Mouse (Mus musculus) lung, embryonic 16.5 days (tissue): ENCODE measurements around the gene Osbpl6. TPM values are rescaled to one million over a fixed set of nuclear protein-coding genes. Genes with fewer than 3 reads are reported as not detected.
"Not testable (repeated sequence)": the region's sequence is repeated elsewhere in the genome, so short reads cannot be mapped to it uniquely, and the experiment has no call there.

Source experiments
- ATAC-seq: fragments of 200-750 bp; cut with Nextera tagmentation; 2 replicates; pipeline ENCODE4 v1.8.0; 2017; ENCODE audit warnings: low read depth, mild to moderate bottlenecking, moderate library complexity
- H3K27ac ChIP-seq: fragments of 300-500 bp; sonication (generic); 2 replicates; pipeline ENCODE4 v1.5.1; 2014; ENCODE audit warnings: mild to moderate bottlenecking, control low read depth, low read length
- H3K27me3 ChIP-seq: fragments of 300-500 bp; sonication (generic); 2 replicates; pipeline ENCODE4 v1.6.1; 2014; ENCODE audit warnings: low read depth, low read length, mixed read lengths; ENCODE audit not compliant: control insufficient read depth, insufficient read depth
- H3K36me3 ChIP-seq: fragments of 300-500 bp; sonication (generic); 2 replicates; pipeline ENCODE4 v1.6.1; 2014; ENCODE audit warnings: low read length; ENCODE audit not compliant: control insufficient read depth, insufficient read depth
- H3K4me1 ChIP-seq: fragments of 300-500 bp; sonication (generic); replicated peaks from 2 replicates; pipeline ENCODE4 v1.6.1; 2014; ENCODE audit warnings: low read length, mixed read lengths; ENCODE audit not compliant: control insufficient read depth, insufficient read depth
- H3K4me2 ChIP-seq: fragments of 300-500 bp; sonication (generic); 2 replicates; pipeline ENCODE4 v1.6.1; 2014; ENCODE audit warnings: low read depth, low read length, control low read depth
- H3K4me3 ChIP-seq: fragments of 300-500 bp; sonication (generic); 2 replicates; pipeline ENCODE4 v1.5.1; 2014; ENCODE audit warnings: mild to moderate bottlenecking, low read length, control low read depth
- H3K9ac ChIP-seq: fragments of 300-500 bp; sonication (generic); 2 replicates; pipeline ENCODE4 v1.6.1; 2014; ENCODE audit warnings: low read length, control low read depth
- H3K9me3 ChIP-seq: fragments of 300-500 bp; sonication (generic); 2 replicates; pipeline ENCODE4 v1.6.1; 2016; ENCODE audit warnings: low read length; ENCODE audit not compliant: control insufficient read depth
- WGBS: fragments of 180-500 bp; shearing (Covaris S2); extraction: QIAGEN DNeasy Blood & Tissue Kit; methylation state at CpG from one replicate; pipeline ENCODE4 v1.1.7; 2014; 5-methylcytosine and 5-hydroxymethylcytosine counted together
- polyA plus RNA-seq: library from polyadenylated mRNA; unstranded; fragments of >200 nt; fragmentation: Nextera tagmentation; extraction: Ambion mirVana; gene quantifications from 2 replicates; pipeline ENCODE4 v1.2.1, GENCODE M21; 2015

The Osbpl6 gene
- polyA plus RNA-seq, 1 experiment from 2014 or later, result 20.9 TPM

DNA sequence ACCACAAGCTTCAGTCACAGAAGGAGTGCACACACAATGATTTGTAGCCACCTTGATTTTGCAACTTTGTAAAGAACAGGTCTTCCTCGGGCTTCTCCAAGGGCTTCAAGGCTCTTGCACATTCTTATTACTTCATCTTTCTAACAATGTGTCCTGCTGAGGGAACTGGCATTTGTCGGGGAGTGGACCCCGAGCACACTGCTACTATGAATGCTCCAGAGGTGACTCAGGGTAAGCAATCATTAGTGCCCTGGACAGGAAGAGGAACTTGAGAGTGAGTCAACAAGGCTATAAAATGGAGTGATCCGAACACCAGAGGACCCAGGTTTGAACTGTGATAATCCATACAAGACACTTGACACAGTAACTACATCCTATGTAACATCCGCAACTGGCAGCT, 213.9 kb downstream of the Osbpl6 start:
- H3K27ac ChIP-seq, result no peak overlapping the region
- peaks cover 5% of the 10 kb centered on the region for H3K36me3 ChIP-seq
- no peak for ATAC-seq
- H3K4me2 ChIP-seq, result no peak overlapping the region
- H3K4me3 ChIP-seq, result no peak overlapping the region
- no peaks in the 10 kb centered on the region for H3K27me3 ChIP-seq
- H3K4me1 ChIP-seq, result no peaks in the 10 kb centered on the region
- peaks cover 4% of the 10 kb centered on the region; the same call in 1 of the 2 replicates for H3K9me3 ChIP-seq
- 73% methylated on average over 5 of the region's 5 CpGs for WGBS
- no peak overlapping the region for H3K9ac ChIP-seq

DNA sequence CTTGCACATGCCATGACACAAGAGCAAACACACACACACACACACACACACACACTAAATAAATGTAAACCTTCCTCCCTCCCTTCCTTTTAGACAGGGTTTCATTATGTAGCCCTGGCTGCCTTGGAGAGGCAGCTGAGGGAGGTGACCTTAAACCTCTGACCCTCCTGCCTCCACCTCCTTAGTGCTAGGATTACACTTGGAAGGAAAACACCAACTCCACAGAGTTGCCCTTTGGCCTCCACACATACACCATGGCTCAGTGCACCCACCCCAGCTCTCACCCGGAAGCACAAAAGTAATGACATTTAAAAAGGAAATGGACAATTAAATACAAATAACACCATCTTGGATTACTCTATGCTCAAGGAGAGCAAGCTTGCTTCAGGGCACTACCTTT, 215.4 kb downstream of the Osbpl6 start:
- Histone ChIP-seq H3K4me2 (no peak overlapping the region), H3K27me3 (no peaks in the 10 kb centered on the region), H3K9me3 (peaks cover 9% of the 10 kb centered on the region), H3K4me3 (no peak overlapping the region), H3K4me1 (no peaks in the 10 kb centered on the region), H3K27ac (no peak overlapping the region), H3K9ac (no peak overlapping the region), H3K36me3 (peaks cover 13% of the 10 kb centered on the region)
- WGBS, result 59% methylated on average over 1 of the region's 1 CpGs
- no peak for ATAC-seq

DNA sequence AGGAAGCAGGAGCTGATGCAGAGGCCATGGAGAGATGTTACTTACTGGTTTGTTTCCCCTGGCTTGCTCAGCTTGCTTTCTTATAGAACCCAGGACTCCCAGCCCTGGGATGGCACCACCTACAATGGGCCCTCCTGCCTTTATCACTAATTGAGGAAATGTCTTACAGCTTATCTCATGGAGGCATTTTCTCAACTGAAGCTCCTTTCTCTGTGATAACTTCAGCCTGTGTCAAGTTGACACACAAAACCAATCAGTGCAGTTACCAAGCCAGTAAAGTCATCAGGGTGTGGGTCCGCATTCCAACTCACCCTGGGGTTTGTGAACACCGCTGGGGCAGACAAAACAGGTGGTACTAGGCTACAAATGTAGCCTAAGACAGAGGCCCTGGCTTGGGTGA, 216.0 kb downstream of the Osbpl6 start:
- not testable (repeated sequence) for H3K4me1 ChIP-seq, H3K4me3 ChIP-seq, H3K4me2 ChIP-seq, H3K27me3 ChIP-seq, ATAC-seq, H3K9me3 ChIP-seq, H3K27ac ChIP-seq, H3K9ac ChIP-seq
- peaks cover 19% of the 10 kb centered on the region for H3K36me3 ChIP-seq
- 89% methylated on average over 2 of the region's 2 CpGs for WGBS

DNA sequence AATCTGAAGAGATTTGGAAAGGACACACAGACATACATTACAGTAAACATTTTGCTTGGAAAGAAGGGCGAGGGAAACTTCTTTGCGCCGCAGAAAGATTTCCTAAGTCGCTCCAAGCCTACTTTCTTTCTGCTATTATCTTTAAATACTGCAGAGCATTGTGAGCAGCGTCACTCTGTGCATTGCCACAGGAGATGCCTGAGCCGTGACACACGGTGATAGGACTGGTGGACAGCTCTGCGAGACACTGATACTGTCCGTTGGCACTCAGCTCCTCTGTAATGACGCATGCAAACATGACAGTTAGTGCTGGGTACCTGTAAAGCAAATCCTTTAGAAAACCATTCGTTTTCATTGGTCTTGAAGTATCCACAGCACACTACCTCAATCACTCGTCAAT, 224.0 kb downstream of the Osbpl6 start:
- ATAC-seq, result no peak
- H3K27ac ChIP-seq, result no peak overlapping the region
- no peak overlapping the region for H3K4me2 ChIP-seq
- H3K4me3 ChIP-seq, result no peak overlapping the region
- peaks cover 5% of the 10 kb centered on the region for H3K9me3 ChIP-seq
- no peaks in the 10 kb centered on the region for H3K27me3 ChIP-seq
- H3K36me3 ChIP-seq, result peaks cover 45% of the 10 kb centered on the region
- 85% methylated on average over 12 of the region's 12 CpGs for whole genome bisulfite sequencing
- H3K9ac ChIP-seq, result no peak overlapping the region
- no peaks in the 10 kb centered on the region for H3K4me1 ChIP-seq

DNA sequence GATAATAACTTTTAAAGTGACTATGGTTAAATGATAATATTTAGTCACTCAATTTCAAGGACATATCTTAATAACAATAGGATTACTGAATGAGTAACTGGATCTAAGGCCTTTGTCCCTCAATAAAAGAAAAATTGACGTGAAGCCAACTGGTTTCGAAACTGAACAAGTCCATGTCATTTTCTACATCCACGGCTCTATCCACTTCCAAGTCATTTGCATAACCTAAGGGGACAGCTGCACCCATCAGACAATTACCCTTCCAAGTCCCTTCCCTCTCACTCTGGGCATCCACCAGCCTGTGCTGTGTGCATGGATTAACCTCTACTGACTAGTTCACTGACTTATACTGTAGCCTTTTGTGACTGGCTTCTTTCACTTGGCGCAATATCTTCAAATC, 225.3 kb downstream of the Osbpl6 start:
- no peak overlapping the region for H3K27ac ChIP-seq
- H3K36me3 ChIP-seq, result peaks cover 50% of the 10 kb centered on the region
- H3K4me1 ChIP-seq, result no peaks in the 10 kb centered on the region
- no peaks in the 10 kb centered on the region for H3K27me3 ChIP-seq
- no peak overlapping the region for H3K4me2 ChIP-seq
- peaks cover 2% of the 10 kb centered on the region for H3K9me3 ChIP-seq
- no peak for ATAC-seq
- no peak overlapping the region for H3K9ac ChIP-seq
- no peak overlapping the region for H3K4me3 ChIP-seq
- WGBS, result 86% methylated on average over 4 of the region's 4 CpGs

- Histone ChIP-seq H3K4me3 (no peak overlapping the region), H3K9ac (no peak overlapping the region), H3K27ac (no peak overlapping the region), H3K4me1 (no peaks in the 10 kb centered on the region), H3K36me3 (peaks cover 31% of the 10 kb centered on the region), H3K9me3 (no peaks in the 10 kb centered on the region), H3K4me2 (no peak overlapping the region), H3K27me3 (no peaks in the 10 kb centered on the region)
- ATAC-seq, result no peak
- WGBS, result 93% methylated on average over 2 of the region's 2 CpGs
Measured at GRCm38 (mm10) chr2:76639637-76640036, 233.3 kb downstream of the Osbpl6 start.

DNA sequence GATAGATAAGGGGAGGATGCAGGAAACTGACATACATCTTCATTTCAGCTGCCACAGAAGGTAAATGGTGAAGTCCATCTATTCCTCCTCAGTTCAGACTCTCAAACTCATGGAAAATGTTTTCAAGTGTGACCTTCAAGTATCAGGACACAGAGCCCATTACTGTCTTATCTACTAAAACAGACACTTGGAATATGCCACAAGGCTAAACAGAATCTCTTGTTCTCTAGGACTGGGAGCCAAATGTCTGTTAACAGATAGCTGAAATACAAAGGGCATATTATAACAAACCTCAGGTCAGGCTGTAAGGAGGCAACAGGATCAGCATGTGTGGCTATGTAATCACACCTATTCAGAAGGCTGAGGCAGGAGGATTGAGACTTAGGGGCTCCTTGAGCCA, 237.5 kb downstream of the Osbpl6 start:
- Histone ChIP-seq H3K4me2 (no peak overlapping the region), H3K27ac (no peak overlapping the region), H3K27me3 (no peaks in the 10 kb centered on the region), H3K9me3 (no peaks in the 10 kb centered on the region), H3K36me3 (peaks cover 10% of the 10 kb centered on the region), H3K4me3 (no peak overlapping the region), H3K4me1 (peaks cover 10% of the 10 kb centered on the region; the same call in 1 of the 2 replicates), H3K9ac (no peak overlapping the region)
- no peak for ATAC-seq

DNA sequence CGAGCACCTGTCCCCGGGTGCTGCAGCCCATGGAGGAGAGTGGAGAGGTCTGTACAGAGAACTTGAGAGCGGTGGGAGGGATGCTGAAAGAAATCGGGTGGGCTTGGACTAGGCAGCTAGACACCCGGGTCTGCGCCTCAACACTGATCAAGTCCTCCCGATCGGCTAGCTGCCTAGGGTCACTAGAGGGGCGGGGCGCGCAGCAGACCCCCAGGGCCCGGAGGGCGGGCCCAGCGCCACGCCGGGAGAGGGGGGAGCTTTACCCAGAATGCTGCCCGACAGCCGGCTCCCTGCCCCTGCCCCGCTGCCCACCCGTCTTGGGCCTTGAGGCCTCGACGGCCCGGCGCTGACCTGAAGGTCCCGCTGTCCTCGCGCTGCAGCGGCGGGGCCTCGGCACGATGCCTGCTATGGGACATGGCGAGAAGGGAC, 241.1 kb downstream of the Osbpl6 start:
- Histone ChIP-seq H3K4me3 (peak overlapping the region; percentile 86), H3K9ac (peak overlapping the region; percentile 93), H3K4me1 (peaks cover 12% of the 10 kb centered on the region; the same call in 1 of the 2 replicates), H3K9me3 (no peaks in the 10 kb centered on the region), H3K27ac (peak overlapping the region; percentile 94), H3K36me3 (peaks cover 4% of the 10 kb centered on the region), H3K27me3 (no peaks in the 10 kb centered on the region), H3K4me2 (peak overlapping the region; percentile 90)
- 0% methylated on average over 21 of the region's 32 CpGs for WGBS
- ATAC-seq, result no peak; the same call in 1 of the 2 replicates

GRCm38 (mm10) chr2:76647883-76648570, 241.7 kb downstream of the Osbpl6 start, which contains the start of the genes Prkra and Pjvk:
Prkra (minus strand) TSS chr2:76648015.
Pjvk (plus strand) TSS chr2:76648476.
- under 1% methylated on average over 32 of the region's 42 CpGs for WGBS
- ATAC-seq, result peak; percentile 99
- peak within 1 kb of the TSS; percentile 93 for H3K9ac ChIP-seq

More at GRCm38 (mm10) chr2:76647883-76648570, 241.7 kb downstream of the Osbpl6 start, which contains the start of the genes Prkra and Pjvk:
- H3K4me1 ChIP-seq, result peaks cover 12% of the 10 kb centered on the region; the same call in 1 of the 2 replicates
- no peaks in the 10 kb centered on the region for H3K9me3 ChIP-seq
- peaks cover 1% of the 10 kb centered on the region for H3K36me3 ChIP-seq
- peak within 1 kb of the TSS; percentile 94 for H3K27ac ChIP-seq
- peak within 1 kb of the TSS; percentile 90 for H3K4me2 ChIP-seq
- H3K27me3 ChIP-seq, result no peaks in the 10 kb centered on the region
- H3K4me3 ChIP-seq, result peak within 1 kb of the TSS; percentile 86
